Mouse (Mus musculus): Measurements from ENCODE around the gene Cd209b.

Cd209b gene

GRCm38 (mm10) chr8:3926744-3927143 is at the start of gene Cd209b:
TSS of gene Cd209b (minus strand) at chr8:3926844.
- in situ Hi-C loops (cut with MboI, MseI) = no loop called here

- in situ Hi-C loops (cut with MboI, MseI) = loop anchor here in 1 of 2 experiments (10.0 kb wide), 1 partner anchor 449 kb away; no protein-coding TSS in a partner anchor
These were observed 29.4 kb upstream of the Cd209b start for GRCm38 (mm10) chr8:3956037-3956436.

- in situ Hi-C loops (cut with MboI, MseI) = loop anchor here in 1 of 2 experiments (10.0 kb wide), 1 partner anchor 450 kb away; no protein-coding TSS in a partner anchor
These were observed 28.0 kb upstream of the Cd209b start, which contains the start of gene Cd209c for GRCm38 (mm10) chr8:3954646-3955045. TSS of gene Cd209c (minus strand) at chr8:3954746.

GRCm38 (mm10) chr8:3940023-3940422 is 13.4 kb upstream of the Cd209b start:
- in situ Hi-C loops (cut with MboI, MseI) = no loop called here

- in situ Hi-C loops (cut with MboI, MseI) = no loop called here
These were observed 48.2 kb downstream of the Cd209b start, which contains the start of gene Cd209d for GRCm38 (mm10) chr8:3878455-3878854. TSS of gene Cd209d (minus strand) at chr8:3878555.

GRCm38 (mm10) chr8:3876121-3876520 is 50.5 kb downstream of the Cd209b start:
- in situ Hi-C loops (cut with MboI, MseI) = no loop called here

Measured in T-helper 17 cell (primary cell).